Mouse (Mus musculus) bone marrow macrophage, adult 2 months (primary cell): ENCODE measurements around the gene Nenf.

Experiments
- CTCF ChIP-seq: IDR thresholded peaks from 2 replicates; pipeline ENCODE4 v1.5.1; 2012; ENCODE audit warnings: low read depth, mild to moderate bottlenecking, low read length, moderate library complexity
- POLR2A ChIP-seq: IDR thresholded peaks from 2 replicates; pipeline ENCODE4 v1.6.1; 2012; ENCODE audit warnings: mild to moderate bottlenecking, low read depth, low read length, borderline replicate concordance

DNA sequence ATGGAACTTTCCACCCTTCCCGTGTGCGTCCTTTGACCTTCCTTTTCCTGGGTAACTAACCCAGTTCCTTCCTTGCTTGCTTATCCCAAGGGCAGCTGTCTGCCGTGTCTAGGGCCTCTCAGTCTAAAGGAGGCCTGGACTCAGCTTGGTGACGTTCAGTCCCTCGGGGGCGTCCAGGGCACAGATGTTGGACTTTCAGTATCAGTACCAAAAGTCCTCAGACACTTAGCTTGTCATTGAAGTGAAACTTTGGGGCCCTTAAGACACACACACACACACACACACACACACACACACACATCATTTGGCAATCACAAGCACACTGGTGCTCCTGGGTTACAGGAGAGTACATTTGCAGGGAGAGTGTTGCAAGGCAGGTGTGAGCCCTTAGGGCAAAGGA lies 13.8 kb downstream of the Nenf start:
- TF ChIP-seq CTCF (no peak), POLR2A (no peak)
